Mouse (Mus musculus): ENCODE data around the gene Ptprd. TPM values are rescaled to one million over a fixed set of nuclear protein-coding genes. Genes with fewer than 3 reads are reported as not detected.

Gene Ptprd
- polyA plus RNA-seq, 1 experiment, result 1.2 TPM

GRCm38 (mm10) chr4:75973322-75973721, 2238.4 kb downstream of the Ptprd start:
- Histone ChIP-seq H3K79me3 (ENCODE audit: low read depth) (no peaks in the 10 kb centered on the region), H3K36me3 (ENCODE audit: control insufficient read depth, insufficient read depth) (no peaks in the 10 kb centered on the region), H3K79me2 (ENCODE audit: control insufficient read depth, insufficient read depth) (no peaks in the 10 kb centered on the region), H3K27me3 (ENCODE audit: control insufficient read depth, insufficient read depth, insufficient read length) (no peaks in the 10 kb centered on the region), H3ac (ENCODE audit: control insufficient read depth, insufficient read length, low read depth) (no peak overlapping the region), H3K4me3 (ENCODE audit: insufficient read depth, poor library complexity, severe bottlenecking) (no peak overlapping the region)
- TF ChIP-seq MAX (IDR thresholded peaks at IDR 0.05) (no peak), FOSL1 (IDR thresholded peaks at IDR 0.05; ENCODE audit: insufficient read depth, low read length, poor library complexity, severe bottlenecking) (no peak), MYOD1 (IDR thresholded peaks at IDR 0.05; ENCODE audit: control insufficient read depth, insufficient read length, low read depth) (no peak), MYOG (IDR thresholded peaks at IDR 0.05; ENCODE audit: control insufficient read depth, extremely low read depth, insufficient read length) (no peak), CTCF (IDR thresholded peaks at IDR 0.05; ENCODE audit: control insufficient read depth, insufficient read depth, insufficient read length) (no peak), CEBPB (IDR thresholded peaks at IDR 0.05; ENCODE audit: low read depth) (no peak), USF1 (IDR thresholded peaks at IDR 0.05; ENCODE audit: low read depth) (no peak)

GRCm38 (mm10) chr4:75969961-75970360, 2241.8 kb downstream of the Ptprd start:
- TF ChIP-seq MYOG (IDR thresholded peaks at IDR 0.05; ENCODE audit: control insufficient read depth, extremely low read depth, insufficient read length), result no peak
- no peak for TF ChIP-seq CTCF (IDR thresholded peaks at IDR 0.05; ENCODE audit: control insufficient read depth, insufficient read depth, insufficient read length)
- no peak for TF ChIP-seq FOSL1 (IDR thresholded peaks at IDR 0.05; ENCODE audit: insufficient read depth, low read length, poor library complexity, severe bottlenecking)
- TF ChIP-seq MAX (IDR thresholded peaks at IDR 0.05), result no peak
- TF ChIP-seq USF1 (IDR thresholded peaks at IDR 0.05; ENCODE audit: low read depth), result no peak
- Histone ChIP-seq H3K79me2 (ENCODE audit: control insufficient read depth, insufficient read depth) (no peaks in the 10 kb centered on the region), H3ac (ENCODE audit: control insufficient read depth, insufficient read length, low read depth) (no peak overlapping the region), H3K4me3 (ENCODE audit: insufficient read depth, poor library complexity, severe bottlenecking) (no peak overlapping the region), H3K27me3 (ENCODE audit: control insufficient read depth, insufficient read depth, insufficient read length) (no peaks in the 10 kb centered on the region), H3K36me3 (ENCODE audit: control insufficient read depth, insufficient read depth) (no peaks in the 10 kb centered on the region), H3K79me3 (ENCODE audit: low read depth) (no peaks in the 10 kb centered on the region)

- no peak overlapping the region for H3ac ChIP-seq (ENCODE audit: control insufficient read depth, insufficient read length, low read depth)
- TF ChIP-seq MAX (IDR thresholded peaks at IDR 0.05) (no peak), MYOD1 (IDR thresholded peaks at IDR 0.05; ENCODE audit: control insufficient read depth, insufficient read length, low read depth) (no peak), CTCF (IDR thresholded peaks at IDR 0.05; ENCODE audit: control insufficient read depth, insufficient read depth, insufficient read length) (no peak), MYOG (IDR thresholded peaks at IDR 0.05; ENCODE audit: control insufficient read depth, extremely low read depth, insufficient read length) (no peak), FOSL1 (IDR thresholded peaks at IDR 0.05; ENCODE audit: insufficient read depth, low read length, poor library complexity, severe bottlenecking) (no peak), CEBPB (IDR thresholded peaks at IDR 0.05; ENCODE audit: low read depth) (no peak), USF1 (IDR thresholded peaks at IDR 0.05; ENCODE audit: low read depth) (no peak)
- H3K79me2 ChIP-seq (ENCODE audit: control insufficient read depth, insufficient read depth), result no peaks in the 10 kb centered on the region
- H3K79me3 ChIP-seq (ENCODE audit: low read depth), result no peaks in the 10 kb centered on the region
- H3K4me3 ChIP-seq (ENCODE audit: insufficient read depth, poor library complexity, severe bottlenecking), result no peak overlapping the region
- no peaks in the 10 kb centered on the region for H3K27me3 ChIP-seq (ENCODE audit: control insufficient read depth, insufficient read depth, insufficient read length)
- no peaks in the 10 kb centered on the region for H3K36me3 ChIP-seq (ENCODE audit: control insufficient read depth, insufficient read depth)
These were observed 2243.1 kb downstream of the Ptprd start for GRCm38 (mm10) chr4:75968618-75969017.

GRCm38 (mm10) chr4:75965810-75966209, 2246.0 kb downstream of the Ptprd start:
- no peaks in the 10 kb centered on the region for H3K79me3 ChIP-seq (ENCODE audit: low read depth)
- TF ChIP-seq FOSL1 (IDR thresholded peaks at IDR 0.05; ENCODE audit: insufficient read depth, low read length, poor library complexity, severe bottlenecking), result no peak
- no peak for TF ChIP-seq MYOD1 (IDR thresholded peaks at IDR 0.05; ENCODE audit: control insufficient read depth, insufficient read length, low read depth)
- no peak for TF ChIP-seq CEBPB (IDR thresholded peaks at IDR 0.05; ENCODE audit: low read depth)
- no peak for TF ChIP-seq CTCF (IDR thresholded peaks at IDR 0.05; ENCODE audit: control insufficient read depth, insufficient read depth, insufficient read length)
- no peak for TF ChIP-seq USF1 (IDR thresholded peaks at IDR 0.05; ENCODE audit: low read depth)
- no peak for TF ChIP-seq MYOG (IDR thresholded peaks at IDR 0.05; ENCODE audit: control insufficient read depth, extremely low read depth, insufficient read length)
- no peak for TF ChIP-seq MAX (IDR thresholded peaks at IDR 0.05)

GRCm38 (mm10) chr4:75962916-75963315, 2248.8 kb downstream of the Ptprd start:
- Histone ChIP-seq H3K27me3 (ENCODE audit: control insufficient read depth, insufficient read depth, insufficient read length) (no peaks in the 10 kb centered on the region), H3ac (ENCODE audit: control insufficient read depth, insufficient read length, low read depth) (no peak overlapping the region), H3K79me2 (ENCODE audit: control insufficient read depth, insufficient read depth) (no peaks in the 10 kb centered on the region), H3K4me3 (ENCODE audit: insufficient read depth, poor library complexity, severe bottlenecking) (no peak overlapping the region), H3K79me3 (ENCODE audit: low read depth) (no peaks in the 10 kb centered on the region), H3K36me3 (ENCODE audit: control insufficient read depth, insufficient read depth) (no peaks in the 10 kb centered on the region)
- TF ChIP-seq FOSL1 (IDR thresholded peaks at IDR 0.05; ENCODE audit: insufficient read depth, low read length, poor library complexity, severe bottlenecking) (no peak), MYOG (IDR thresholded peaks at IDR 0.05; ENCODE audit: control insufficient read depth, extremely low read depth, insufficient read length) (no peak), USF1 (IDR thresholded peaks at IDR 0.05; ENCODE audit: low read depth) (no peak), MYOD1 (IDR thresholded peaks at IDR 0.05; ENCODE audit: control insufficient read depth, insufficient read length, low read depth) (no peak), CEBPB (IDR thresholded peaks at IDR 0.05; ENCODE audit: low read depth) (no peak), CTCF (IDR thresholded peaks at IDR 0.05; ENCODE audit: control insufficient read depth, insufficient read depth, insufficient read length) (no peak), MAX (IDR thresholded peaks at IDR 0.05) (no peak)

More at GRCm38 (mm10) chr4:75965810-75966209, 2246.0 kb downstream of the Ptprd start:
- H3K36me3 ChIP-seq (ENCODE audit: control insufficient read depth, insufficient read depth), result no peaks in the 10 kb centered on the region
- H3K4me3 ChIP-seq (ENCODE audit: insufficient read depth, poor library complexity, severe bottlenecking), result no peak overlapping the region
- no peaks in the 10 kb centered on the region for H3K79me2 ChIP-seq (ENCODE audit: control insufficient read depth, insufficient read depth)
- H3K27me3 ChIP-seq (ENCODE audit: control insufficient read depth, insufficient read depth, insufficient read length), result no peaks in the 10 kb centered on the region
- no peak overlapping the region for H3ac ChIP-seq (ENCODE audit: control insufficient read depth, insufficient read length, low read depth)

GRCm38 (mm10) chr4:75961865-75962264, 2249.9 kb downstream of the Ptprd start:
- Histone ChIP-seq H3K27me3 (ENCODE audit: control insufficient read depth, insufficient read depth, insufficient read length) (no peaks in the 10 kb centered on the region), H3K79me3 (ENCODE audit: low read depth) (no peaks in the 10 kb centered on the region), H3K4me3 (ENCODE audit: insufficient read depth, poor library complexity, severe bottlenecking) (no peak overlapping the region), H3K36me3 (ENCODE audit: control insufficient read depth, insufficient read depth) (no peaks in the 10 kb centered on the region), H3ac (ENCODE audit: control insufficient read depth, insufficient read length, low read depth) (no peak overlapping the region), H3K79me2 (ENCODE audit: control insufficient read depth, insufficient read depth) (no peaks in the 10 kb centered on the region)
- TF ChIP-seq CTCF (IDR thresholded peaks at IDR 0.05; ENCODE audit: control insufficient read depth, insufficient read depth, insufficient read length) (no peak), MYOG (IDR thresholded peaks at IDR 0.05; ENCODE audit: control insufficient read depth, extremely low read depth, insufficient read length) (no peak), MAX (IDR thresholded peaks at IDR 0.05) (no peak), CEBPB (IDR thresholded peaks at IDR 0.05; ENCODE audit: low read depth) (no peak), FOSL1 (IDR thresholded peaks at IDR 0.05; ENCODE audit: insufficient read depth, low read length, poor library complexity, severe bottlenecking) (no peak), USF1 (IDR thresholded peaks at IDR 0.05; ENCODE audit: low read depth) (no peak), MYOD1 (IDR thresholded peaks at IDR 0.05; ENCODE audit: control insufficient read depth, insufficient read length, low read depth) (no peak)
